Mouse (Mus musculus) limb, embryonic 14.5 days (tissue): ENCODE results near the gene Lilra6. TPM values are rescaled to one million over a fixed set of nuclear protein-coding genes. Genes with fewer than 3 reads are reported as not detected.
"Not testable (repeated sequence)": the region's sequence is repeated elsewhere in the genome, so short reads cannot be mapped to it uniquely, and the experiment has no call there.

Source experiments
- ATAC-seq: fragments of 200-750 bp; cut with Nextera tagmentation; 2 replicates; pipeline ENCODE4 v1.8.0; 2017; ENCODE audit warnings: low read depth, moderate number of reproducible peaks, moderate TSS enrichment; ENCODE audit not compliant: low FRiP score
- DNase-seq: peaks from one replicate; pipeline ENCODE4 v3.0.0-alpha.2; 2015; ENCODE audit warnings: low spot score
- H3K27ac ChIP-seq: fragments of 300-500 bp; sonication (generic); replicated peaks from 2 replicates; pipeline ENCODE4 v1.5.1; 2014; ENCODE audit warnings: low read depth, mild to moderate bottlenecking, low read length, moderate library complexity, mixed read lengths
- H3K27me3 ChIP-seq: fragments of 300-500 bp; sonication (generic); 2 replicates; pipeline ENCODE4 v1.6.1; 2014; ENCODE audit warnings: low read length, mixed read lengths; ENCODE audit not compliant: control insufficient read depth, insufficient read depth
- H3K36me3 ChIP-seq: fragments of 300-500 bp; sonication (generic); 2 replicates; pipeline ENCODE4 v1.6.1; 2014; ENCODE audit warnings: mild to moderate bottlenecking, low read length, moderate library complexity, mixed read lengths; ENCODE audit not compliant: control insufficient read depth, insufficient read depth
- H3K4me1 ChIP-seq: fragments of 300-500 bp; sonication (generic); 2 replicates; pipeline ENCODE4 v1.6.1; 2014; ENCODE audit warnings: antibody characterized with exemption, low read length, mixed read lengths; ENCODE audit not compliant: control insufficient read depth, insufficient read depth
- H3K4me2 ChIP-seq: fragments of 300-500 bp; sonication (generic); replicated peaks from 2 replicates; pipeline ENCODE4 v1.6.1; 2014; ENCODE audit warnings: low read depth, mild to moderate bottlenecking, low read length, moderate library complexity; ENCODE audit not compliant: severe bottlenecking
- H3K4me3 ChIP-seq: fragments of 300-500 bp; sonication (generic); replicated peaks from 2 replicates; pipeline ENCODE4 v1.5.1; 2014; ENCODE audit warnings: low read length
- H3K9ac ChIP-seq: fragments of 300-500 bp; sonication (generic); 2 replicates; pipeline ENCODE4 v1.6.1; 2014; ENCODE audit warnings: mild to moderate bottlenecking, low read depth, low read length, moderate library complexity; ENCODE audit not compliant: severe bottlenecking
- H3K9me3 ChIP-seq: fragments of 300-500 bp; sonication (generic); 2 replicates; pipeline ENCODE4 v1.6.1; 2016; ENCODE audit warnings: low read length; ENCODE audit not compliant: control insufficient read depth
- POLR2A ChIP-seq: fragments of 200-500 bp; IDR thresholded peaks from 2 replicates; pipeline ENCODE4 v1.8.0; 2012; ENCODE audit warnings: inconsistent platforms, mild to moderate bottlenecking, moderate library complexity, borderline replicate concordance; ENCODE audit not compliant: insufficient read depth, insufficient read length; ENCODE audit errors: extremely low read depth
- WGBS: fragments of 180-500 bp; shearing (Covaris S2); extraction: QIAGEN DNeasy Blood & Tissue Kit; methylation state at CpG from one replicate; pipeline ENCODE4 v1.1.7; 2014; 5-methylcytosine and 5-hydroxymethylcytosine counted together
- polyA plus RNA-seq, 2 experiments: library from polyadenylated mRNA; depleted of rRNA in 1 of 2; stranded (reverse) in 1 of 2; unstranded in 1 of 2; fragments of >200 nt; fragmentation: Nextera tagmentation in 1 of 2; extraction: Ambion mirVana in 1 of 2; gene quantifications; 2 replicates each; pipeline versions ENCODE4 v1.2.1 to v1.2.3; 2012 to 2014

Lilra6 gene
- polyA plus RNA-seq, 2 experiments, result 0.09 TPM; not detected in 1

- no peaks in the 10 kb centered on the region for H3K27me3 ChIP-seq
- no peak overlapping the region for H3K4me2 ChIP-seq
- H3K4me3 ChIP-seq, result no peak overlapping the region
- TF ChIP-seq POLR2A, result no peak
- ATAC-seq, result no peak
- no peak overlapping the region for H3K9ac ChIP-seq
- 67% methylated on average over 3 of the region's 3 CpGs for WGBS
- DNase-seq, result no peak
- no peaks in the 10 kb centered on the region for H3K9me3 ChIP-seq
- no peaks in the 10 kb centered on the region for H3K36me3 ChIP-seq
- no peak overlapping the region for H3K27ac ChIP-seq
- H3K4me1 ChIP-seq, result no peaks in the 10 kb centered on the region
These were observed 25.6 kb upstream of the Lilra6 start for GRCm38 (mm10) chr7:3940915-3941314.

DNA sequence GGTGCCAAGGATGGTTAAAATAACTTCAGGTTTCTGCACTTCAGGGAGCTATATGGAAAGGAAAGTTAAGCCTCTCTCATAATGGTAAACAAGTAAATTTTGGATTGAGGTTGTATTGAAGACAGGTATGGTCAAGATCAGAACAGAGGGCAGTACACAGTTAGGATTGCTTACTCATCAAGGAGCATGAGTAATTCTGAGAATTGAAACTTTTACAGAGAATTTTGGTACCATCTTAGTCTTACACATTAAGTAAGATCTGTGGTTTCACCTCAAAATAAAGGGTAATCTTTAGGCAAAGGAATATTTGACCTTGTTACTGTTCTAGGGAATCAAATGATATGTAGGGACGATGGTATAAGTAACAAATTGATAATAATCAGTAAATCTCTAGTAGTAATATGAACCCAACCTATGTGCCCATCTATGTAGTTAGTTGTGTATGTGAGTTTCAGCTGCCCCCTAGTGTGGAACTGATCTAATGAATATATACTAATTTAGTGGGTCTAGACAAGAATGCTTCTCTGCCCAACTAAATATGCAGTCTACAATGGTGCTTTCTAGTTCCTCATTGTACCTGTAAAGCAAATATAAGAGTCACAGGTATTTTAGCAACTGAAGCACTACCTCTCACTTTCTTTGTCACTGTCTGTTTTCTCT, 24.7 kb upstream of the Lilra6 start:
- TF ChIP-seq POLR2A, result no peak
- no peak for DNase-seq
- H3K9me3 ChIP-seq, result no peaks in the 10 kb centered on the region

GRCm38 (mm10) chr7:3935473-3935872, 20.2 kb upstream of the Lilra6 start:
- DNase-seq, H3K4me3 ChIP-seq, H3K36me3 ChIP-seq, H3K9me3 ChIP-seq, ATAC-seq, H3K4me2 ChIP-seq, H3K27me3 ChIP-seq, H3K4me1 ChIP-seq, H3K9ac ChIP-seq, H3K27ac ChIP-seq: not testable (repeated sequence)

More for the DNA sequence above, 24.7 kb upstream of the Lilra6 start:
- no peak overlapping the region for H3K4me2 ChIP-seq
- H3K4me1 ChIP-seq, result no peaks in the 10 kb centered on the region
- H3K27me3 ChIP-seq, result no peaks in the 10 kb centered on the region
- H3K36me3 ChIP-seq, result no peaks in the 10 kb centered on the region
- H3K4me3 ChIP-seq, result no peak overlapping the region
- H3K27ac ChIP-seq, result no peak overlapping the region
- H3K9ac ChIP-seq, result no peak overlapping the region
- WGBS, result 60% methylated on average over 1 of the region's 1 CpGs
- no peak for ATAC-seq

- Histone ChIP-seq H3K27ac (no peak overlapping the region), H3K9me3 (no peaks in the 10 kb centered on the region), H3K9ac (no peak overlapping the region), H3K4me3 (no peak overlapping the region), H3K27me3 (no peaks in the 10 kb centered on the region), H3K4me2 (no peak overlapping the region), H3K36me3 (no peaks in the 10 kb centered on the region), H3K4me1 (no peaks in the 10 kb centered on the region)
- TF ChIP-seq POLR2A, result no peak
- DNase-seq (no peak), ATAC-seq (no peak)
- 23% methylated on average over 1 of the region's 1 CpGs for WGBS
These were observed 11.6 kb downstream of the Lilra6 start for GRCm38 (mm10) chr7:3903704-3904103.

GRCm38 (mm10) chr7:3898036-3898590, 17.2 kb downstream of the Lilra6 start, which contains the start of gene Gm14548:
Gene Gm14548 (minus strand): TSS chr7:3898120.
- H3K4me1 ChIP-seq, H3K27me3 ChIP-seq, DNase-seq: not testable (repeated sequence)

DNA sequence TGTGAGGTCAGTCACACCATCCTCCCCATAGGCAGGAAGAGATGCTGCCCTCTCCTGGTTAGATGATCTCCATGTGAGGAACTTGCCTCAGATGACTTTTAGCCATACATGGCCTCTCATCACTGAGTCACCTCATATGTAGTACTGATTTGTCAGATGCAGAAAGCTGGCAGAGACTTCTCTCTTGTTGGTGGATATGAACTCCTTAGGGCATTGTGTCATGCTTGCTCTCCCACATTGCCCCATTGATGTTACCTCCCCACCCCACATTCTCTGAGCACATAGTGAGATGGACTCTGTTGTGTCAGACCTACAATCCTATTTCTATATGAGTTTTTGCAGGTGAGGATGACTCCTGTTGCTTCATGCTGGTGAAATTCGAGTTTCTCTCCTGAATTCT, 40.3 kb downstream of the Lilra6 start:
- H3K4me3 ChIP-seq, H3K36me3 ChIP-seq, H3K4me1 ChIP-seq, H3K9me3 ChIP-seq, H3K9ac ChIP-seq, H3K27ac ChIP-seq, ATAC-seq, H3K27me3 ChIP-seq, DNase-seq, H3K4me2 ChIP-seq: not testable (repeated sequence)
- WGBS, result no CpG with 5 or more reads among the region's 1 CpGs

More at GRCm38 (mm10) chr7:3898036-3898590, 17.2 kb downstream of the Lilra6 start, which contains the start of gene Gm14548:
- 50% methylated on average over 3 of the region's 3 CpGs for WGBS
- not testable (repeated sequence) for H3K27ac ChIP-seq, ATAC-seq, H3K9me3 ChIP-seq, H3K9ac ChIP-seq, H3K4me3 ChIP-seq, H3K4me2 ChIP-seq, H3K36me3 ChIP-seq

Other genes with a start within 250 kb of the Lilra6 start
- 6.0 and 10.5 TPM in 2 replicates for gene Leng1, start 249.7 kb downstream of the Lilra6 start, polyA plus RNA-seq (2012; rRNA removed)
- 12.6 and 14.6 TPM in 2 replicates for gene Leng1, start 249.7 kb downstream of the Lilra6 start, polyA plus RNA-seq (2014; fragmentation: Nextera tagmentation; extraction: Ambion mirVana)
- gene Tmc4, start 237.9 kb downstream of the Lilra6 start, polyA plus RNA-seq (2012; rRNA removed), result 20.2 and 21.0 TPM in 2 replicates
- gene Tmc4, start 237.9 kb downstream of the Lilra6 start, polyA plus RNA-seq (2014; fragmentation: Nextera tagmentation; extraction: Ambion mirVana), result 4.8 and 5.1 TPM in 2 replicates
- gene Tsen34, start 222.6 kb downstream of the Lilra6 start, polyA plus RNA-seq (2012; rRNA removed), result 193 and 271 TPM in 2 replicates
- gene Tsen34, start 222.6 kb downstream of the Lilra6 start, polyA plus RNA-seq (2014; fragmentation: Nextera tagmentation; extraction: Ambion mirVana), result 273 and 276 TPM in 2 replicates
- gene Mboat7, start 222.0 kb downstream of the Lilra6 start, polyA plus RNA-seq (2012; rRNA removed), result 73.9 and 98.7 TPM in 2 replicates
- gene Mboat7, start 222.0 kb downstream of the Lilra6 start, polyA plus RNA-seq (2014; fragmentation: Nextera tagmentation; extraction: Ambion mirVana), result 51.2 and 53.3 TPM in 2 replicates
- gene Rps9, start 211.5 kb downstream of the Lilra6 start, polyA plus RNA-seq (2012; rRNA removed), result 2,914 and 3,913 TPM in 2 replicates
- gene Rps9, start 211.5 kb downstream of the Lilra6 start, polyA plus RNA-seq (2014; fragmentation: Nextera tagmentation; extraction: Ambion mirVana), result 1,650 and 1,670 TPM in 2 replicates
- gene Pirb, start 195.1 kb downstream of the Lilra6 start, polyA plus RNA-seq (2012; rRNA removed), result 1.0 and 1.4 TPM in 2 replicates
- gene Pirb, start 195.1 kb downstream of the Lilra6 start, polyA plus RNA-seq (2014; fragmentation: Nextera tagmentation; extraction: Ambion mirVana), result 1.0 and 1.6 TPM in 2 replicates
- not detected in 2 replicates for gene Gm15448, start 89.8 kb downstream of the Lilra6 start, polyA plus RNA-seq (2012; rRNA removed)
- gene Gm15448, start 89.8 kb downstream of the Lilra6 start, polyA plus RNA-seq (2014; fragmentation: Nextera tagmentation; extraction: Ambion mirVana), result not detected in 2 replicates
- 0.09 and 0.22 TPM in 2 replicates for gene Pira2, start 70.5 kb downstream of the Lilra6 start, polyA plus RNA-seq (2012; rRNA removed)
- gene Pira2, start 70.5 kb downstream of the Lilra6 start, polyA plus RNA-seq (2014; fragmentation: Nextera tagmentation; extraction: Ambion mirVana), result 0.12 and 0.32 TPM in 2 replicates
- gene Gm14548, start 17.4 kb downstream of the Lilra6 start, polyA plus RNA-seq (2012; rRNA removed), result 0.05 and 0.14 TPM in 2 replicates
- 0.23 TPM in 1 of 2 replicates, not detected in the other for gene Gm14548, start 17.4 kb downstream of the Lilra6 start, polyA plus RNA-seq (2014; fragmentation: Nextera tagmentation; extraction: Ambion mirVana)
- 0.40 and 0.59 TPM in 2 replicates for gene Lair1, start 147.7 kb upstream of the Lilra6 start, polyA plus RNA-seq (2012; rRNA removed)
- 0.91 and 1.2 TPM in 2 replicates for gene Lair1, start 147.7 kb upstream of the Lilra6 start, polyA plus RNA-seq (2014; fragmentation: Nextera tagmentation; extraction: Ambion mirVana)
- gene Ttyh1, start 203.9 kb upstream of the Lilra6 start, polyA plus RNA-seq (2012; rRNA removed), result 4.4 and 4.8 TPM in 2 replicates
- 1.9 and 2.6 TPM in 2 replicates for gene Ttyh1, start 203.9 kb upstream of the Lilra6 start, polyA plus RNA-seq (2014; fragmentation: Nextera tagmentation; extraction: Ambion mirVana)
- gene Leng8, start 221.5 kb upstream of the Lilra6 start, polyA plus RNA-seq (2012; rRNA removed), result 365 and 505 TPM in 2 replicates
- gene Leng8, start 221.5 kb upstream of the Lilra6 start, polyA plus RNA-seq (2014; fragmentation: Nextera tagmentation; extraction: Ambion mirVana), result 45.8 and 53.6 TPM in 2 replicates
- gene Leng9, start 234.9 kb upstream of the Lilra6 start, polyA plus RNA-seq (2012; rRNA removed), result 3.6 and 3.9 TPM in 2 replicates
- gene Leng9, start 234.9 kb upstream of the Lilra6 start, polyA plus RNA-seq (2014; fragmentation: Nextera tagmentation; extraction: Ambion mirVana), result 3.4 and 3.9 TPM in 2 replicates
- gene Cdc42ep5, start 249.4 kb upstream of the Lilra6 start, polyA plus RNA-seq (2012; rRNA removed), result 79.3 and 96.0 TPM in 2 replicates
- gene Cdc42ep5, start 249.4 kb upstream of the Lilra6 start, polyA plus RNA-seq (2014; fragmentation: Nextera tagmentation; extraction: Ambion mirVana), result 83.2 and 89.0 TPM in 2 replicates